Mouse (Mus musculus) fibroblast of lung, adult 2 months (primary cell): ENCODE data around the gene Ak8.

Experiments used
- DNase-seq: peaks from one replicate; pipeline ENCODE4 v3.0.0-alpha.2; 2011; ENCODE audit warnings: low read depth

The Ak8 gene

GRCm38 (mm10) chr2:28699361-28700335 lies at the start of gene Ak8, which contains the start of gene Spaca9:
Gene Ak8, plus strand, starts transcription at chr2:28700164.
Gene Spaca9, minus strand, starts transcription at chr2:28699727.
- DNase-seq, result peak; percentile 48

- no peak for DNase-seq
Observed at GRCm38 (mm10) chr2:28650526-28650925, 49.4 kb upstream of the Ak8 start.

GRCm38 (mm10) chr2:28653351-28653750 lies 46.6 kb upstream of the Ak8 start:
- no peak for DNase-seq

- no peak for DNase-seq
Observed at GRCm38 (mm10) chr2:28654295-28654694, 45.7 kb upstream of the Ak8 start.

GRCm38 (mm10) chr2:28656216-28656615 lies 43.7 kb upstream of the Ak8 start:
- DNase-seq, result no peak

- DNase-seq, result no peak
Observed at GRCm38 (mm10) chr2:28662891-28663290, 37.1 kb upstream of the Ak8 start.

- no peak for DNase-seq
Observed at GRCm38 (mm10) chr2:28665818-28666217, 34.1 kb upstream of the Ak8 start.

- DNase-seq, result no peak
Observed at GRCm38 (mm10) chr2:28671438-28671837, 28.5 kb upstream of the Ak8 start.

GRCm38 (mm10) chr2:28676005-28676404 lies 24.0 kb upstream of the Ak8 start:
- no peak for DNase-seq

- peak; percentile 3 for DNase-seq
Observed at GRCm38 (mm10) chr2:28680710-28681109, 19.3 kb upstream of the Ak8 start.

- DNase-seq, result peak; percentile 49
Observed at GRCm38 (mm10) chr2:28681718-28682117, 18.2 kb upstream of the Ak8 start.

- no peak for DNase-seq
Observed at GRCm38 (mm10) chr2:28685895-28686294, 14.1 kb upstream of the Ak8 start.

- no peak for DNase-seq
Observed at GRCm38 (mm10) chr2:28688431-28688830, 11.5 kb upstream of the Ak8 start.

GRCm38 (mm10) chr2:28692692-28693091 lies 7.3 kb upstream of the Ak8 start:
- DNase-seq, result no peak

GRCm38 (mm10) chr2:28698566-28698965 lies 1.4 kb upstream of the Ak8 start:
- no peak for DNase-seq

GRCm38 (mm10) chr2:28701646-28702262 lies 1.8 kb downstream of the Ak8 start:
- DNase-seq, result no peak

- DNase-seq, result no peak
Observed at GRCm38 (mm10) chr2:28706106-28706636, 6.2 kb downstream of the Ak8 start.

GRCm38 (mm10) chr2:28706787-28707186 lies 6.8 kb downstream of the Ak8 start:
- no peak for DNase-seq

- no peak for DNase-seq
Observed at GRCm38 (mm10) chr2:28713036-28713435, 13.1 kb downstream of the Ak8 start.

- DNase-seq, result no peak
Observed at GRCm38 (mm10) chr2:28722419-28722818, 22.5 kb downstream of the Ak8 start.

GRCm38 (mm10) chr2:28723912-28724311 lies 23.9 kb downstream of the Ak8 start:
- DNase-seq, result no peak

- DNase-seq, result no peak
Observed at GRCm38 (mm10) chr2:28727786-28728404, 27.9 kb downstream of the Ak8 start.
